Mouse (Mus musculus) testis, adult 2 months (tissue): ENCODE data around the gene Fhl1. TPM values are rescaled to one million over a fixed set of nuclear protein-coding genes. Genes with fewer than 3 reads are reported as not detected.
A peak's percentile ranks its signal among the peaks of the same experiment; 100 is the strongest.

Experiments used
- H3K27ac ChIP-seq: fragments of 200-500 bp; 2 replicates; pipeline ENCODE4 v1.5.1; 2012; ENCODE audit warnings: low read depth, low read length; ENCODE audit not compliant: control insufficient read depth, insufficient read depth
- H3K27me3 ChIP-seq: fragments of 200-500 bp; 2 replicates; pipeline ENCODE4 v1.6.1; 2012; ENCODE audit warnings: mild to moderate bottlenecking, low read length, moderate library complexity; ENCODE audit not compliant: control insufficient read depth, insufficient read depth
- H3K36me3 ChIP-seq: fragments of 200-500 bp; 2 replicates; pipeline ENCODE4 v1.6.1; 2012; ENCODE audit warnings: mild to moderate bottlenecking, low read length; ENCODE audit not compliant: control insufficient read depth, insufficient read depth
- H3K4me1 ChIP-seq: fragments of 200-500 bp; 2 replicates; pipeline ENCODE4 v1.6.1; 2012; ENCODE audit warnings: low read length; ENCODE audit not compliant: control insufficient read depth, insufficient read depth
- H3K4me3 ChIP-seq: fragments of 200-500 bp; 2 replicates; pipeline ENCODE4 v1.5.1; 2012; ENCODE audit warnings: low read depth, mild to moderate bottlenecking, low read length, moderate library complexity, mixed read lengths; ENCODE audit not compliant: control insufficient read depth
- CTCF ChIP-seq: fragments of 200-500 bp; IDR thresholded peaks from 2 replicates; pipeline ENCODE4 v1.5.1; 2012; ENCODE audit warnings: low read depth, mild to moderate bottlenecking, inconsistent platforms, low read length, moderate library complexity; ENCODE audit not compliant: control insufficient read depth, insufficient read depth, insufficient replicate concordance
- POLR2A ChIP-seq: fragments of 200-500 bp; IDR thresholded peaks from 2 replicates; pipeline ENCODE4 v1.6.1; 2012; ENCODE audit warnings: low read depth, mild to moderate bottlenecking, inconsistent platforms, low read length, moderate library complexity; ENCODE audit not compliant: control insufficient read depth
- polyA plus RNA-seq: library from polyadenylated mRNA; depleted of rRNA; stranded (reverse); fragments of >200 nt; gene quantifications from 2 replicates; pipeline ENCODE4 v1.2.3, GENCODE M21; 2012

Fhl1 gene
- polyA plus RNA-seq, 1 experiment, result 18.2 TPM

- H3K27me3 ChIP-seq, result no peaks in the 10 kb centered on the region
- no peaks in the 10 kb centered on the region for H3K36me3 ChIP-seq
- H3K27ac ChIP-seq, result no peak overlapping the region
- H3K4me1 ChIP-seq, result no peaks in the 10 kb centered on the region
- H3K4me3 ChIP-seq, result no peak overlapping the region
- TF ChIP-seq CTCF, result no peak
- TF ChIP-seq POLR2A, result no peak
Observed at GRCm38 (mm10) chrX:56786281-56787061, 54.9 kb downstream of the Fhl1 start.

- Histone ChIP-seq H3K4me3 (no peak overlapping the region), H3K27ac (no peak overlapping the region), H3K36me3 (no peaks in the 10 kb centered on the region), H3K27me3 (no peaks in the 10 kb centered on the region), H3K4me1 (no peaks in the 10 kb centered on the region)
- TF ChIP-seq POLR2A, result no peak
- TF ChIP-seq CTCF, result no peak
Observed at GRCm38 (mm10) chrX:56787486-56787885, 55.9 kb downstream of the Fhl1 start.

- Histone ChIP-seq H3K27me3 (no peaks in the 10 kb centered on the region), H3K4me1 (no peaks in the 10 kb centered on the region), H3K4me3 (no peak overlapping the region), H3K27ac (no peak overlapping the region), H3K36me3 (no peaks in the 10 kb centered on the region)
- TF ChIP-seq POLR2A (no peak), CTCF (no peak)
Observed at GRCm38 (mm10) chrX:56790591-56790990, 59.0 kb downstream of the Fhl1 start.

GRCm38 (mm10) chrX:56791268-56791667, 59.7 kb downstream of the Fhl1 start:
- TF ChIP-seq POLR2A, result no peak
- peak; percentile 18; the same call in 1 of the 2 replicates for TF ChIP-seq CTCF
- Histone ChIP-seq H3K36me3 (no peaks in the 10 kb centered on the region), H3K4me1 (no peaks in the 10 kb centered on the region), H3K4me3 (no peak overlapping the region), H3K27me3 (no peaks in the 10 kb centered on the region), H3K27ac (no peak overlapping the region)

GRCm38 (mm10) chrX:56821765-56822603, 90.4 kb downstream of the Fhl1 start, which contains the start of gene Map7d3:
Gene Map7d3, minus strand, starts transcription at chrX:56822326.
- Histone ChIP-seq H3K4me3 (peak within 1 kb of the TSS; percentile 81), H3K4me1 (peaks cover 2% of the 10 kb centered on the region; the same call in 1 of the 2 replicates), H3K27me3 (no peaks in the 10 kb centered on the region), H3K36me3 (no peaks in the 10 kb centered on the region), H3K27ac (peak within 1 kb of the TSS; percentile 87)
- TF ChIP-seq POLR2A (no peak), CTCF (no peak)

GRCm38 (mm10) chrX:56827492-56827891, 95.9 kb downstream of the Fhl1 start:
- Histone ChIP-seq H3K36me3 (no peaks in the 10 kb centered on the region), H3K4me1 (no peaks in the 10 kb centered on the region), H3K27me3 (no peaks in the 10 kb centered on the region), H3K27ac (no peak overlapping the region), H3K4me3 (no peak overlapping the region)
- TF ChIP-seq POLR2A (no peak), CTCF (no peak)

GRCm38 (mm10) chrX:56835842-56836241, 104.3 kb downstream of the Fhl1 start:
- no peak overlapping the region for H3K27ac ChIP-seq
- no peaks in the 10 kb centered on the region for H3K4me1 ChIP-seq
- no peaks in the 10 kb centered on the region for H3K27me3 ChIP-seq
- TF ChIP-seq CTCF (no peak), POLR2A (no peak)
- H3K36me3 ChIP-seq, result no peaks in the 10 kb centered on the region
- no peak overlapping the region for H3K4me3 ChIP-seq
